Mouse (Mus musculus) embryonic facial prominence, embryonic 12.5 days (tissue): Measurements from ENCODE around the gene Nup43. TPM values are rescaled to one million over a fixed set of nuclear protein-coding genes. Genes with fewer than 3 reads are reported as not detected.
A peak's percentile ranks its signal among the peaks of the same experiment; 100 is the strongest.

Experiments used
- ATAC-seq: fragments of 200-750 bp; cut with Nextera tagmentation; 2 replicates; pipeline ENCODE4 v1.8.0; 2017; ENCODE audit not compliant: insufficient number of reproducible peaks, insufficient read depth, low FRiP score, low TSS enrichment
- H3K27ac ChIP-seq: fragments of 300-500 bp; sonication (generic); 2 replicates; pipeline ENCODE4 v1.5.1; 2016; ENCODE audit warnings: mild to moderate bottlenecking
- H3K27me3 ChIP-seq: fragments of 300-500 bp; sonication (generic); 2 replicates; pipeline ENCODE4 v1.6.1; 2016; ENCODE audit warnings: mild to moderate bottlenecking, moderate library complexity
- H3K36me3 ChIP-seq: fragments of 300-500 bp; sonication (generic); 2 replicates; pipeline ENCODE4 v1.6.1; 2016; ENCODE audit warnings: mild to moderate bottlenecking
- H3K4me1 ChIP-seq: fragments of 300-500 bp; sonication (generic); 2 replicates; pipeline ENCODE4 v1.6.1; 2016
- H3K4me2 ChIP-seq: fragments of 300-500 bp; sonication (generic); replicated peaks from 2 replicates; pipeline ENCODE4 v1.6.1; 2016; ENCODE audit warnings: mild to moderate bottlenecking, moderate library complexity
- H3K4me3 ChIP-seq: fragments of 300-500 bp; sonication (generic); 2 replicates; pipeline ENCODE4 v1.5.1; 2016; ENCODE audit warnings: mild to moderate bottlenecking
- H3K9ac ChIP-seq: fragments of 300-500 bp; sonication (generic); 2 replicates; pipeline ENCODE4 v1.6.1; 2016; ENCODE audit warnings: mild to moderate bottlenecking, moderate library complexity
- H3K9me3 ChIP-seq: fragments of 300-500 bp; sonication (generic); 2 replicates; pipeline ENCODE4 v1.6.1; 2016; ENCODE audit warnings: mild to moderate bottlenecking, moderate library complexity
- WGBS: fragments of 180-500 bp; shearing (Covaris S2); methylation state at CpG from one replicate; pipeline ENCODE4 v1.1.7; 2016; 5-methylcytosine and 5-hydroxymethylcytosine counted together
- polyA plus RNA-seq: library from polyadenylated mRNA; unstranded; fragments of >200 nt; fragmentation: Nextera tagmentation; extraction: Ambion mirVana; gene quantifications from 2 replicates; pipeline ENCODE4 v1.2.1, GENCODE M21; 2016

The Nup43 gene
- polyA plus RNA-seq, 1 experiment from 2014 or later, result 64.2 TPM

DNA sequence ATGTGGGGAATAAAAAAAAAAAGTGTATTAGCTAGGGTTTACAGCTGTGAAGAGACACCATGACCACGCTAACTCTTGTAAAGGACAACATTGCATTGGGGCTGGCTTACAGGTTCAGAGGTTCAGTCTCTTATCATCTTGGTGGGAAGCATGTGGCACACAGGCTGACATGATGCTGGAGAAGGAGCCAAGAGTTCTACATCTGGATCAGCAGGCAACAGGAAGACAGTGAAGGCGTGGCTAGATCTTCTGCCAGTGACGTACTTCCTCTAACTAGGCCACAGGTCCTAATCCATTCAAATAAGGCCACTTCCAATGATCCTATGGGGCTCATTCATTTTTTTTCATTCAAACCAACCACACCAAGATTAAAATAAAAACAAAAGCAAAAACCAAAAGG is 32.8 kb downstream of the Nup43 start:
- 87% methylated on average over 3 of the region's 3 CpGs for WGBS
- Histone ChIP-seq H3K27ac (no peak overlapping the region), H3K9me3 (no peaks in the 10 kb centered on the region), H3K9ac (no peak overlapping the region), H3K27me3 (no peaks in the 10 kb centered on the region), H3K36me3 (peaks cover 83% of the 10 kb centered on the region), H3K4me1 (no peaks in the 10 kb centered on the region), H3K4me2 (no peak overlapping the region), H3K4me3 (no peak overlapping the region)
- ATAC-seq, result no peak

DNA sequence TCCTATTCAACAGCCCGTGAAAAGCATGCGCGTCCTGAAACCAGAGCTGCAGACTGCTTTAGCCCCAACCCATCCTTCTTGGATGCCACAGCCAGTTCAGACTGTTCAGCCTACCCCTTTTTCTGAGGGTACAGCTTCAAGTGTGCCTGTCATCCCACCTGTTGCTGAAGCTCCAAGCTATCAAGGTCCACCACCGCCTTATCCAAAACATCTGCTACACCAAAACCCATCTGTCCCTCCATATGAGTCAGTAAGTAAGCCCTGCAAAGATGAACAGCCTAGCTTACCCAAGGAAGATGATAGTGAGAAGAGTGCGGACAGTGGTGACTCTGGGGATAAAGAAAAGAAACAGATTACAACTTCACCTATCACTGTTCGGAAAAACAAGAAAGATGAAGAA is 35.3 kb downstream of the Nup43 start:
- Histone ChIP-seq H3K9me3 (no peaks in the 10 kb centered on the region), H3K9ac (no peak overlapping the region), H3K27ac (no peak overlapping the region), H3K4me1 (no peaks in the 10 kb centered on the region), H3K36me3 (peaks cover 84% of the 10 kb centered on the region), H3K4me3 (no peak overlapping the region), H3K27me3 (no peaks in the 10 kb centered on the region), H3K4me2 (no peak overlapping the region)
- no peak for ATAC-seq
- WGBS, result 93% methylated on average over 6 of the region's 6 CpGs

DNA sequence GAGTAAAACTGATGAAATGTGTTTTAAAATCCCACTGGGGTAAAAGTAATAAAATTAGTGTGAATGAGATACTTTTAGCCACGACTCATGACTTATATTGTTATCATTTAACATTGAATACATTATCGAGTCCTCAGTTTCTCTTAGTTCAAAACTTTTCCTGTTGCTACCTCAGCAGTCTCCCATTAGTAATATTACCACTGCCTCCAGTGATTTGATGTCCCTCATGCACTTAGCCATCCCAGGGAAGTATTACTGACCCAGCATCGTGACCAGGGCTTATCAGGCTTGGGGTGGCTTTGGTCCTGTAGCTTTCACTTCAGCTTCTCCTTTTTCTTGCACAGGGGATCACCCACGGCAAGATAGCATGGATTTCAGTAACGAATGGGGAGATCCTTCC is 42.8 kb downstream of the Nup43 start:
- H3K9ac ChIP-seq, result no peak overlapping the region
- no peaks in the 10 kb centered on the region for H3K9me3 ChIP-seq
- ATAC-seq, result no peak
- no peak overlapping the region for H3K27ac ChIP-seq
- no peaks in the 10 kb centered on the region for H3K4me1 ChIP-seq
- WGBS, result 92% methylated on average over 5 of the region's 5 CpGs
- H3K4me3 ChIP-seq, result no peak overlapping the region
- no peaks in the 10 kb centered on the region for H3K27me3 ChIP-seq
- H3K4me2 ChIP-seq, result no peak overlapping the region
- H3K36me3 ChIP-seq, result peaks cover 59% of the 10 kb centered on the region

GRCm38 (mm10) chr10:7712506-7712905 is 45.2 kb downstream of the Nup43 start:
- Histone ChIP-seq H3K27ac (no peak overlapping the region), H3K4me1 (no peaks in the 10 kb centered on the region), H3K9me3 (no peaks in the 10 kb centered on the region), H3K27me3 (no peaks in the 10 kb centered on the region), H3K36me3 (peaks cover 46% of the 10 kb centered on the region), H3K4me2 (no peak overlapping the region), H3K4me3 (no peak overlapping the region), H3K9ac (no peak overlapping the region)
- no peak for ATAC-seq
- WGBS, result 93% methylated on average over 13 of the region's 13 CpGs

- H3K27me3 ChIP-seq, result no peaks in the 10 kb centered on the region
- no peak overlapping the region for H3K27ac ChIP-seq
- no peak overlapping the region for H3K9ac ChIP-seq
- no peaks in the 10 kb centered on the region for H3K9me3 ChIP-seq
- ATAC-seq, result no peak
- no peak overlapping the region for H3K4me3 ChIP-seq
- H3K4me2 ChIP-seq, result no peak overlapping the region
- H3K4me1 ChIP-seq, result no peaks in the 10 kb centered on the region
- WGBS, result 84% methylated on average over 7 of the region's 7 CpGs
- H3K36me3 ChIP-seq, result peaks cover 34% of the 10 kb centered on the region
These were observed 47.8 kb downstream of the Nup43 start for GRCm38 (mm10) chr10:7715056-7715455.

DNA sequence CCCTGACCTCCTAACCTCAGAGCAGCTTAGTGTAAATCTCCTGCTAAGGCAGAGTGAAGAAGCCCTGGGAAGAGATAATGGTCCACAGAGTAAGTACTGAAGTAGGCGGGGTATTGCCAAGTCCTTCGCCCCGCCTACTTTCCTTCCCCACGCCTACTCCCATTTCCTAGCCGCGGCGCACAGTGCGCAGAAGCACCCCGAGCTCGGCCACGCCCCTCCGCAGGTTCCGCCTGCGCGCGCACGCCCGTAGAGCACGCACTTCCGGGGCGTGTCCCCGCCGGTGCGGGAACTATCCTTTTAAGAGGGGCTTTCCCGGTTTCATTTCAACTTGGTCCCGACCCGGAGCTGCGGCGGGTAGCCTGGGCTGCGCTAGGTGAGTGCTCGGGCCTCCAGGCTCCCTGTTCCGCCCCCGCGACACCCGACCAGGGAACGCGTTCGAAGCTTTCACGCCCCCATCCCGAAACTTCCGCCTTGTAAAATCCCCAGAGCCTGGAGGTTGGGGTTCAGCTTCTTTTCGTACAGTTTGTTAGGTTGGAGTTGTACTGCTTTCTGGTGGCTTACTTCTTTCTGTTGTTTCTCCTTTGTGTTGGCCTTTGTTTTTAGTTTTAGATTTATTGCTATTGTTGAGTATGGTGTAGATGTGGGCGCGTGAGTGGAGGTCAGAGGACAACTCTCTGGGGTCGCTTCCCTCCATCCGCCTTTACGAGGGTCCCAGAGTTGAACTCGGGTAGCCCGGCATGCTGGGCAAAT is 58.6 kb downstream of the Nup43 start, which contains the start of gene Katna1:
Katna1 (plus strand) TSS at position 250 of the 750 bp plus-strand sequence.
- Histone ChIP-seq H3K27me3 (no peaks in the 10 kb centered on the region), H3K27ac (peak within 1 kb of the TSS; percentile 78)

DNA sequence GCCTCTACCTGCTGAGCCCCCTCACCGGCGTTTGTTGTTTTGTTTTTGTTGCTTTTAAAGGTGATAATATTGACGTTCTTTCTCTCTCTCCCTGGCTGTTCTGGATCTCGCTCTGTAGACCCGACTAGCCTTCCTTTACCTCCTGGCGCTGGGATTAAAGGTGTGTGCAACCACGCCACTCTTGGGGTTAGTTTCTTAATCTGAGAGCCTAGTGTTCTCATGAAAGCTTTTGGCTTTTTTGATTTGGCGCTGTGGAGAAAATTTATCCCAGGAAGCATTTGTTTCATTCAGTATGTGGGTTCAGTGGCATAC is 59.2 kb downstream of the Nup43 start:
- no peak for ATAC-seq
- Histone ChIP-seq H3K4me2 (peak overlapping the region; percentile 77), H3K9ac (peak overlapping the region; percentile 80), H3K4me3 (peak overlapping the region; percentile 90), H3K36me3 (no peaks in the 10 kb centered on the region), H3K4me1 (0 out of 2 replicates have a peak, but pooled peaks cover 8% of the 10 kb centered on the region), H3K27ac (0 out of 2 replicates have a peak overlapping the region, but pooled peaks have one; percentile 78), H3K27me3 (no peaks in the 10 kb centered on the region), H3K9me3 (no peaks in the 10 kb centered on the region)
- 0% methylated on average over 8 of the region's 8 CpGs for WGBS

More for the DNA sequence above, 58.6 kb downstream of the Nup43 start, which contains the start of gene Katna1:
- Histone ChIP-seq H3K9me3 (no peaks in the 10 kb centered on the region), H3K4me2 (peak within 1 kb of the TSS; percentile 77), H3K9ac (peak within 1 kb of the TSS; percentile 80), H3K4me1 (0 out of 2 replicates have a peak, but pooled peaks cover 8% of the 10 kb centered on the region), H3K36me3 (no peaks in the 10 kb centered on the region), H3K4me3 (peak within 1 kb of the TSS; percentile 90)
- WGBS, result under 1% methylated on average over 49 of the region's 49 CpGs
- ATAC-seq, result peak; percentile 97

DNA sequence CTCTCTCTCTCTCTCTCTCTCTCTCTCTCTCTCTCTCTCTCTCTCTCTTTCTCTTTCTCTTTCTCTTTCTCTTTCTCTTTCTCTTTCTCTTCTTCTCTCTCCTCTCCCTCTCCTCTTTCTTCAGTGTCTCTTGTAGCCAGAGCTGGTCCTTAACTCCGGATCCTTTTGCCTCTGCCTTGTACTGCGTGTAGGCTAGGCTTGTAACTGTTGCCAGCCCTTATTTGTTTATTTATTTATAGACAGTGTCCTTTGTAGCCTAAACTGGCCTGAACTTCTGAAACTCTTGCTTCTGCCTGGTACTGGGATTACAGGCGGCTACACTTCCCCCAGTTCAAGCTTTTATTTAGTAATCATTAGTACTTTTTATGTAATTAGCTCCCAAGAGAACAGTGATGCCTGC is 59.7 kb downstream of the Nup43 start:
- Histone ChIP-seq H3K9ac (peak overlapping the region; percentile 80), H3K27ac (no peak overlapping the region), H3K36me3 (no peaks in the 10 kb centered on the region), H3K4me1 (0 out of 2 replicates have a peak, but pooled peaks cover 8% of the 10 kb centered on the region), H3K9me3 (no peaks in the 10 kb centered on the region), H3K27me3 (no peaks in the 10 kb centered on the region), H3K4me3 (peak overlapping the region; percentile 90), H3K4me2 (peak overlapping the region; percentile 77)
- no peak for ATAC-seq
- WGBS, result 17% methylated on average over 3 of the region's 3 CpGs

Other genes with a start within 250 kb of the Nup43 start
- 2.3 and 2.4 TPM in 2 replicates for gene Ulbp1, start 193.9 kb upstream of the Nup43 start, polyA plus RNA-seq
- 7.3 and 7.7 TPM in 2 replicates for gene Lrp11, start 77.7 kb upstream of the Nup43 start, polyA plus RNA-seq
- gene Pcmt1, start 13.6 kb downstream of the Nup43 start, polyA plus RNA-seq, result 124 and 126 TPM in 2 replicates
- 9.5 and 10.2 TPM in 2 replicates for gene Lats1, start 13.7 kb downstream of the Nup43 start, polyA plus RNA-seq
- 64.7 and 65.9 TPM in 2 replicates for gene Katna1, start 58.5 kb downstream of the Nup43 start, polyA plus RNA-seq
- gene Ginm1, start 125.3 kb downstream of the Nup43 start, polyA plus RNA-seq, result 65.8 and 78.4 TPM in 2 replicates
- 42.7 and 47.3 TPM in 2 replicates for gene Ppil4, start 125.4 kb downstream of the Nup43 start, polyA plus RNA-seq
- 0.05 and 0.10 TPM in 2 replicates for gene Zc3h12d, start 165.0 kb downstream of the Nup43 start, polyA plus RNA-seq